Comparison of ENCODE assay signal across 21 mouse cellular contexts in genomic region chr7:28913171-28913570, GRCm38 (mm10). TPM values are rescaled to one million over a fixed set of nuclear protein-coding genes. Genes with fewer than 3 reads are reported as not detected.
DNase-seq lines count a peak whose midpoint lies in the region; ATAC-seq and TF ChIP-seq lines count a peak whose summit lies in the region.
"Had no signal": no experiment of that assay in that cellular context is flagged by ENCODE, and none has a peak within 500 bp of the region (broad histone marks: within the 10 kb centered on the region; RNA-seq: fewer than 3 reads in every experiment).

No protein-coding gene starts in this region.

- peaks cover 33% of the 10 kb centered on the region for H3K4me1 ChIP-seq in heart, adult 2 months (ENCODE audit: control insufficient read depth, insufficient read depth, low read length)
- H3K4me1 ChIP-seq in intestine, postnatal 0 days (replicated peaks; ENCODE audit: control insufficient read depth, insufficient read depth, low read length) = no peaks in the 10 kb centered on the region
- peaks cover 16% of the 10 kb centered on the region for H3K4me1 ChIP-seq in intestine, embryonic 15.5 days (replicated peaks)
- peaks cover 3% of the 10 kb centered on the region; the same call in 1 of the 2 replicates for H3K4me1 ChIP-seq in limb, embryonic 12.5 days (replicated peaks)
- peaks cover 2% of the 10 kb centered on the region for H3K4me1 ChIP-seq in limb, embryonic 10.5 days
- H3K4me1 ChIP-seq in limb, embryonic 15.5 days = peaks cover 15% of the 10 kb centered on the region

- H3K4me2 ChIP-seq in intestine, postnatal 0 days (replicated peaks; ENCODE audit: low read depth) = no peak overlapping the region
- no peak overlapping the region for H3K4me2 ChIP-seq in intestine, embryonic 15.5 days (replicated peaks)
- no peak overlapping the region for H3K4me2 ChIP-seq in limb, embryonic 12.5 days
- H3K4me2 ChIP-seq in limb, embryonic 15.5 days = no peak overlapping the region
- H3K4me2 ChIP-seq: hindbrain, embryonic 15.5 days; liver, embryonic 11.5 days had no signal

- no peak for DNase-seq in heart, adult 2 months
- no peak for DNase-seq in heart, adult 8-10 months (ENCODE audit: low spot score)
- DNase-seq in limb, embryonic 10.5 days (ENCODE audit: low spot score) = no peak
- no peak for DNase-seq in left cerebral cortex, postnatal 25 days (ENCODE audit: low spot score in 2 of 2)
- DNase-seq: adrenal gland, postnatal 25 days; cerebellum, adult 9-10 months; kidney, postnatal 14 days; layer of hippocampus, adult 9-11 months; lung, adult 18-20 months; lung, postnatal 10 days had no signal

- no peak overlapping the region for H3K9ac ChIP-seq in heart, adult 2 months (ENCODE audit: low read depth, low read length)
- no peak overlapping the region for H3K9ac ChIP-seq in intestine, postnatal 0 days (ENCODE audit: low read depth, low read length)
- H3K9ac ChIP-seq in intestine, embryonic 15.5 days = no peak overlapping the region
- 0 out of 2 replicates have a peak overlapping the region, but pooled peaks have one; percentile 8 for H3K9ac ChIP-seq in limb, embryonic 12.5 days (replicated peaks)
- no peak overlapping the region for H3K9ac ChIP-seq in limb, embryonic 15.5 days
- H3K9ac ChIP-seq: hindbrain, embryonic 15.5 days had no signal

- H3K79me2 ChIP-seq in heart, adult 2 months (replicated peaks; ENCODE audit: control insufficient read depth, insufficient read depth, low read length) = no peaks in the 10 kb centered on the region

- H3K27me3 ChIP-seq in heart, adult 2 months (ENCODE audit: control insufficient read depth, insufficient read depth, low read length) = no peaks in the 10 kb centered on the region
- no peaks in the 10 kb centered on the region for H3K27me3 ChIP-seq in intestine, postnatal 0 days (replicated peaks; ENCODE audit: control insufficient read depth, insufficient read depth, low read length)
- no peaks in the 10 kb centered on the region for H3K27me3 ChIP-seq in intestine, embryonic 15.5 days (replicated peaks)
- H3K27me3 ChIP-seq in limb, embryonic 12.5 days = no peaks in the 10 kb centered on the region
- H3K27me3 ChIP-seq in limb, embryonic 10.5 days (ENCODE audit: low read depth, poor library complexity, severe bottlenecking) = no peaks in the 10 kb centered on the region
- H3K27me3 ChIP-seq in limb, embryonic 15.5 days = no peaks in the 10 kb centered on the region
- H3K27me3 ChIP-seq: hindbrain, embryonic 15.5 days had no signal

- no peak overlapping the region for H3K4me3 ChIP-seq in heart, adult 2 months
- H3K4me3 ChIP-seq in intestine, postnatal 0 days (ENCODE audit: low read depth, low read length) = no peak overlapping the region
- no peak overlapping the region for H3K4me3 ChIP-seq in intestine, embryonic 15.5 days (replicated peaks)
- no peak overlapping the region for H3K4me3 ChIP-seq in limb, embryonic 12.5 days (replicated peaks)
- H3K4me3 ChIP-seq in limb, embryonic 10.5 days = no peak overlapping the region
- H3K4me3 ChIP-seq in limb, embryonic 15.5 days = no peak overlapping the region
- H3K4me3 ChIP-seq: forebrain, embryonic 10.5 days; hindbrain, embryonic 15.5 days; midbrain, embryonic 10.5 days; myocyte had no signal

- H3K36me3 ChIP-seq in heart, adult 2 months (ENCODE audit: control insufficient read depth, insufficient read depth, low read length) = peaks cover 39% of the 10 kb centered on the region
- H3K36me3 ChIP-seq in intestine, postnatal 0 days (ENCODE audit: control insufficient read depth, insufficient read depth) = peaks cover 83% of the 10 kb centered on the region
- peaks cover 76% of the 10 kb centered on the region for H3K36me3 ChIP-seq in intestine, embryonic 15.5 days
- peaks cover 99% of the 10 kb centered on the region for H3K36me3 ChIP-seq in limb, embryonic 12.5 days
- H3K36me3 ChIP-seq in limb, embryonic 10.5 days = peaks cover 99% of the 10 kb centered on the region
- peaks cover 95% of the 10 kb centered on the region for H3K36me3 ChIP-seq in limb, embryonic 15.5 days

- H3K27ac ChIP-seq in heart, adult 2 months = peak overlapping the region; percentile 93
- peak overlapping the region; percentile 21 for H3K27ac ChIP-seq in intestine, postnatal 0 days (ENCODE audit: low read depth, low read length)
- no peak overlapping the region for H3K27ac ChIP-seq in intestine, embryonic 15.5 days
- H3K27ac ChIP-seq in limb, embryonic 12.5 days = no peak overlapping the region
- no peak overlapping the region for H3K27ac ChIP-seq in limb, embryonic 10.5 days
- H3K27ac ChIP-seq in limb, embryonic 15.5 days = 0 out of 2 replicates have a peak overlapping the region, but pooled peaks have one; percentile 33
- H3K27ac ChIP-seq: forebrain, embryonic 10.5 days; hindbrain, embryonic 15.5 days; midbrain, embryonic 10.5 days had no signal

- TF ChIP-seq EP300 in heart, adult 2 months (IDR thresholded peaks at IDR 0.05; ENCODE audit: insufficient read depth, low read depth, low read length) = no peak

- TF ChIP-seq POLR2A in heart, adult 2 months (IDR thresholded peaks at IDR 0.05; ENCODE audit: insufficient read depth, low read depth, low read length) = no peak

- no peaks in the 10 kb centered on the region for H3K9me3 ChIP-seq in intestine, postnatal 0 days (ENCODE audit: control insufficient read depth)
- no peaks in the 10 kb centered on the region for H3K9me3 ChIP-seq in intestine, embryonic 15.5 days
- H3K9me3 ChIP-seq in limb, embryonic 12.5 days = no peaks in the 10 kb centered on the region
- no peaks in the 10 kb centered on the region for H3K9me3 ChIP-seq in limb, embryonic 10.5 days (replicated peaks)
- no peaks in the 10 kb centered on the region for H3K9me3 ChIP-seq in limb, embryonic 15.5 days
- H3K9me3 ChIP-seq: forebrain, embryonic 10.5 days; hindbrain, embryonic 15.5 days; midbrain, embryonic 10.5 days had no signal

- 70% methylated on average over 11 of the region's 11 CpGs for WGBS in heart, adult 2 months
- WGBS in intestine, postnatal 0 days = 79% methylated on average over 11 of the region's 11 CpGs
- 81% methylated on average over 11 of the region's 11 CpGs for WGBS in intestine, embryonic 15.5 days
- WGBS in limb, embryonic 12.5 days = 88% methylated on average over 11 of the region's 11 CpGs
- 87% methylated on average over 11 of the region's 11 CpGs for WGBS in limb, embryonic 10.5 days
- 91% methylated on average over 11 of the region's 11 CpGs for WGBS in limb, embryonic 15.5 days

- no peak for ATAC-seq in intestine, postnatal 0 days
- no peak for ATAC-seq in intestine, embryonic 15.5 days
- no peak for ATAC-seq in limb, embryonic 12.5 days (ENCODE audit: insufficient number of reproducible peaks, insufficient read depth, low FRiP score, low TSS enrichment, low read depth)
- no peak for ATAC-seq in limb, embryonic 15.5 days (ENCODE audit: insufficient number of reproducible peaks, low FRiP score, low TSS enrichment, low read depth)
- ATAC-seq: midbrain, embryonic 16.5 days had no signal

- no peak for TF ChIP-seq CTCF in heart, adult 2 months (IDR thresholded peaks at IDR 0.05)
- no peak for TF ChIP-seq CTCF in intestine, postnatal 0 days (IDR thresholded peaks at IDR 0.05; ENCODE audit: low read depth)

- intact Hi-C loops in heart, adult 2 months (cut with DNase I) = no loop called here
- intact Hi-C loops in left cerebral cortex, postnatal 25 days (cut with DNase I) = no loop called here

RNA-seq across cellular contexts. Expression of gene Capn12, which starts 31.9 kb away (rescaled TPM):
- total RNA-seq in heart, adult 2 months (2021) = under 1 TPM; 0.23 to 0.39 TPM
- 0.49 and 0.61 TPM in 2 replicates for polyA plus RNA-seq in heart, adult 2 months (2012; rRNA removed)
- under 1 TPM; 0.12 to 0.32 (median 0.23) TPM for total RNA-seq in heart, adult 8-10 months (2022)
- 0.25 and 0.37 TPM in 2 replicates for polyA plus RNA-seq in intestine, postnatal 0 days (2015; fragmentation: Nextera tagmentation; extraction: Ambion mirVana)
- 0.30 TPM in 2 replicates for polyA plus RNA-seq in intestine, embryonic 15.5 days (2015; fragmentation: Nextera tagmentation; extraction: Ambion mirVana)
- polyA plus RNA-seq in limb, embryonic 12.5 days (2016; fragmentation: Nextera tagmentation; extraction: Ambion mirVana) = 0.26 and 0.29 TPM in 2 replicates
- polyA plus RNA-seq in limb, embryonic 10.5 days (2016; fragmentation: Nextera tagmentation; extraction: Ambion mirVana) = 0.44 and 0.48 TPM in 2 replicates
- polyA plus RNA-seq in limb, embryonic 15.5 days (2015; fragmentation: Nextera tagmentation; extraction: Ambion mirVana) = 0.97 and 1.3 TPM in 2 replicates
- under 1 TPM; 0.32 to 0.66 TPM for total RNA-seq in left cerebral cortex, postnatal 25 days (2021)

RNA-seq across cellular contexts. Expression of gene Actn4, which starts 49.0 kb away (rescaled TPM):
- total RNA-seq in heart, adult 2 months (2021) = 10 to 100 TPM; 66.1 to 85.7 TPM
- 123 and 132 TPM in 2 replicates for polyA plus RNA-seq in heart, adult 2 months (2012; rRNA removed)
- 10 to 100 TPM; 57.8 to 82.0 (median 75.8) TPM for total RNA-seq in heart, adult 8-10 months (2022)
- 293 and 319 TPM in 2 replicates for polyA plus RNA-seq in intestine, postnatal 0 days (2015; fragmentation: Nextera tagmentation; extraction: Ambion mirVana)
- polyA plus RNA-seq in intestine, embryonic 15.5 days (2015; fragmentation: Nextera tagmentation; extraction: Ambion mirVana) = 340 and 361 TPM in 2 replicates
- polyA plus RNA-seq in limb, embryonic 12.5 days (2016; fragmentation: Nextera tagmentation; extraction: Ambion mirVana) = 269 and 283 TPM in 2 replicates
- 253 and 285 TPM in 2 replicates for polyA plus RNA-seq in limb, embryonic 10.5 days (2016; fragmentation: Nextera tagmentation; extraction: Ambion mirVana)
- 347 and 359 TPM in 2 replicates for polyA plus RNA-seq in limb, embryonic 15.5 days (2015; fragmentation: Nextera tagmentation; extraction: Ambion mirVana)
- 100 to 1,000 TPM; 190 to 202 TPM for total RNA-seq in left cerebral cortex, postnatal 25 days (2021)

RNA-seq across cellular contexts. Expression of gene Lgals7, which starts 49.5 kb away (rescaled TPM):
- total RNA-seq in heart, adult 2 months (2021) = under 1 TPM in 1 of 2 experiments, not detected in 1; 0.61 TPM
- polyA plus RNA-seq in heart, adult 2 months (2012; rRNA removed) = 1.6 and 4.0 TPM in 2 replicates
- total RNA-seq in heart, adult 8-10 months (2022) = 1 to 10 TPM in 1 of 4 experiments, not detected in 3; 1.3 TPM
- polyA plus RNA-seq in intestine, postnatal 0 days (2015; fragmentation: Nextera tagmentation; extraction: Ambion mirVana) = 1.0 and 2.0 TPM in 2 replicates
- 0.98 and 1.4 TPM in 2 replicates for polyA plus RNA-seq in intestine, embryonic 15.5 days (2015; fragmentation: Nextera tagmentation; extraction: Ambion mirVana)
- 3.4 and 4.8 TPM in 2 replicates for polyA plus RNA-seq in limb, embryonic 12.5 days (2016; fragmentation: Nextera tagmentation; extraction: Ambion mirVana)
- 0.41 and 0.73 TPM in 2 replicates for polyA plus RNA-seq in limb, embryonic 10.5 days (2016; fragmentation: Nextera tagmentation; extraction: Ambion mirVana)
- 171 and 257 TPM in 2 replicates for polyA plus RNA-seq in limb, embryonic 15.5 days (2015; fragmentation: Nextera tagmentation; extraction: Ambion mirVana)
- under 1 TPM in 1 of 2 experiments, not detected in 1; 0.50 TPM for total RNA-seq in left cerebral cortex, postnatal 25 days (2021)
- total RNA-seq: adrenal gland, postnatal 25 days; left cerebral cortex, postnatal 36 days had no signal
- polyA plus RNA-seq: liver, embryonic 11.5 days had no signal

Comparison
In these comparisons a context has a peak if more than half of its experiments do, and no peak if none do; other contexts are left out.
1. H3K27ac ChIP-seq: peak in heart, adult 2 months (single experiment), intestine, postnatal 0 days (single experiment) and limb, embryonic 15.5 days (single experiment); none in intestine, embryonic 15.5 days (single experiment), limb, embryonic 12.5 days (single experiment) and limb, embryonic 10.5 days (single experiment).
2. RNA of gene Lgals7, which starts 49.5 kb away (polyA plus RNA-seq): 171 to 257 TPM in limb, embryonic 15.5 days; 3.4 to 4.8 TPM in limb, embryonic 12.5 days, 1.6 to 4.0 TPM in heart, adult 2 months, 1.0 to 2.0 TPM in intestine, postnatal 0 days, 0.98 to 1.4 TPM in intestine, embryonic 15.5 days and 0.41 to 0.73 TPM in limb, embryonic 10.5 days; every median in the first group is over 10 times any median in the second.